Mouse (Mus musculus) olfactory bulb, adult 2 months (tissue): ENCODE data around the gene Cct2.

ENCODE experiments used
- CTCF ChIP-seq: fragments of 200-500 bp; IDR thresholded peaks from 2 replicates; pipeline ENCODE4 v1.5.1; 2012; ENCODE audit warnings: low read depth, mild to moderate bottlenecking, low read length, moderate library complexity; ENCODE audit not compliant: insufficient read depth
- POLR2A ChIP-seq: fragments of 200-500 bp; IDR thresholded peaks from 2 replicates; pipeline ENCODE4 v1.6.1; 2012; ENCODE audit warnings: mild to moderate bottlenecking, low read depth, low read length, moderate library complexity; ENCODE audit not compliant: insufficient read depth

DNA sequence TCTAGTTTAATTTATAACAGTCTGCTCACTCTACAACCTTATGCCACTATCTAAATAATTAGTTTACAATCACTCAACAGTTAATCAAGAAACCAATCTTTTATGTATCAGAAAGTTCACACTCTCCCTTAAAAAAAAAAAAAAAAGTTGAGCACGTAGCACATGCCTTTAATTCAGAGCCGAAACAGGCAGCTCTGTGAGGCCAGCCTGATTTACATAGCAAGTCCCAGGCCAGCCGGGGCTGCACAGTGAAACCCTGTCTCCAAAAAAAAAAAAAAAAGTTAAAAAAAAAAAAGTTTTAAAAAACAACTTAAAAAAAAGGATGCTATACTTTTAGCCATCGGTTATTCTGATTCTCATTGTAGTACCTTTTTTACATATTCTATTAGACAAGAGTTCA, 17.7 kb upstream of the Cct2 start:
- TF ChIP-seq POLR2A (no peak), CTCF (no peak)
